Mouse (Mus musculus) spleen, adult 2 months (tissue): ENCODE results near the gene Hormad1. TPM values are rescaled to one million over a fixed set of nuclear protein-coding genes. Genes with fewer than 3 reads are reported as not detected.
"Not testable (repeated sequence)": the region's sequence is repeated elsewhere in the genome, so short reads cannot be mapped to it uniquely, and the experiment has no call there.

Source experiments
- DNase-seq, 2 experiments: peaks; one replicate each; pipeline versions ENCODE4 v3.0.0 to v3.0.0-alpha.2; 2012 to 2021; ENCODE audit warnings: low spot score in 2 of 2, low read depth in 1 of 2
- H3K27ac ChIP-seq: fragments of 200-500 bp; 2 replicates; pipeline ENCODE4 v1.5.1; 2012; ENCODE audit warnings: low read length, inconsistent platforms; ENCODE audit not compliant: insufficient read depth
- H3K27me3 ChIP-seq: fragments of 200-500 bp; 2 replicates; pipeline ENCODE4 v1.6.1; 2012; ENCODE audit warnings: mild to moderate bottlenecking, moderate library complexity, low read length, inconsistent platforms; ENCODE audit not compliant: control insufficient read depth, insufficient read depth
- H3K36me3 ChIP-seq: fragments of 200-500 bp; 2 replicates; pipeline ENCODE4 v1.6.1; 2012; ENCODE audit warnings: mild to moderate bottlenecking, low read length, inconsistent platforms; ENCODE audit not compliant: control insufficient read depth, insufficient read depth
- H3K4me1 ChIP-seq: fragments of 200-500 bp; 2 replicates; pipeline ENCODE4 v1.6.1; 2011; ENCODE audit warnings: inconsistent platforms; ENCODE audit not compliant: control insufficient read depth, insufficient read depth, insufficient read length
- H3K4me3 ChIP-seq: fragments of 200-500 bp; 2 replicates; pipeline ENCODE4 v1.5.1; 2011; ENCODE audit warnings: mild to moderate bottlenecking, inconsistent platforms; ENCODE audit not compliant: insufficient read depth, insufficient read length; ENCODE audit errors: extremely low read depth
- CTCF ChIP-seq: fragments of 200-500 bp; IDR thresholded peaks from 2 replicates; pipeline ENCODE4 v1.5.1; 2011; ENCODE audit warnings: mild to moderate bottlenecking, inconsistent platforms; ENCODE audit not compliant: insufficient read depth, insufficient read length, insufficient replicate concordance; ENCODE audit errors: extremely low read depth
- POLR2A ChIP-seq: fragments of 200-500 bp; IDR thresholded peaks from 2 replicates; pipeline ENCODE4 v1.6.1; 2011; ENCODE audit warnings: low read depth, low read length, inconsistent platforms
- WGBS: fragments of 180-500 bp; shearing (Covaris S2); methylation state at CpG from one replicate; pipeline ENCODE4 v1.1.7; 2018; 5-methylcytosine and 5-hydroxymethylcytosine counted together
- polyA plus RNA-seq: library from polyadenylated mRNA; depleted of rRNA; stranded (reverse); fragments of >200 nt; gene quantifications from 2 replicates; pipeline ENCODE4 v1.2.3, GENCODE M21; 2012

Hormad1 gene
- polyA plus RNA-seq, 1 experiment, result not detected

- H3K27ac ChIP-seq, result no peak overlapping the region
- WGBS, result 91% methylated on average over 5 of the region's 5 CpGs
- no peaks in the 10 kb centered on the region for H3K27me3 ChIP-seq
- no peak for TF ChIP-seq POLR2A
- TF ChIP-seq CTCF, result no peak
- no peak for DNase-seq
- H3K4me1 ChIP-seq, result peaks cover 5% of the 10 kb centered on the region; the same call in 1 of the 2 replicates
- no peak overlapping the region for H3K4me3 ChIP-seq
- peaks cover 26% of the 10 kb centered on the region for H3K36me3 ChIP-seq
Measured at GRCm38 (mm10) chr3:95533364-95533763, 26.1 kb upstream of the Hormad1 start.

- no peak overlapping the region for H3K4me3 ChIP-seq
- 100% methylated on average over 1 of the region's 1 CpGs for WGBS
- peaks cover 2% of the 10 kb centered on the region; the same call in 1 of the 2 replicates for H3K4me1 ChIP-seq
- H3K36me3 ChIP-seq, result peaks cover 36% of the 10 kb centered on the region
- no peak overlapping the region for H3K27ac ChIP-seq
- no peaks in the 10 kb centered on the region for H3K27me3 ChIP-seq
- DNase-seq, result no peak
- no peak for TF ChIP-seq POLR2A
Measured at GRCm38 (mm10) chr3:95534927-95535326, 24.6 kb upstream of the Hormad1 start.

GRCm38 (mm10) chr3:95538936-95539335, 20.5 kb upstream of the Hormad1 start:
- peaks cover 37% of the 10 kb centered on the region for H3K36me3 ChIP-seq
- no peaks in the 10 kb centered on the region for H3K27me3 ChIP-seq
- WGBS, result 90% methylated on average over 10 of the region's 10 CpGs
- no peak for DNase-seq
- no peak overlapping the region for H3K4me3 ChIP-seq
- H3K4me1 ChIP-seq, result peaks cover 11% of the 10 kb centered on the region
- no peak overlapping the region for H3K27ac ChIP-seq
- no peak for TF ChIP-seq CTCF

GRCm38 (mm10) chr3:95539837-95540236, 19.6 kb upstream of the Hormad1 start:
- peaks cover 11% of the 10 kb centered on the region for H3K4me1 ChIP-seq
- no peaks in the 10 kb centered on the region for H3K27me3 ChIP-seq
- 92% methylated on average over 4 of the region's 4 CpGs for WGBS
- DNase-seq, result no peak
- no peak overlapping the region for H3K4me3 ChIP-seq
- no peak overlapping the region for H3K27ac ChIP-seq
- peaks cover 40% of the 10 kb centered on the region for H3K36me3 ChIP-seq
- TF ChIP-seq CTCF (no peak), POLR2A (no peak)

GRCm38 (mm10) chr3:95541186-95541585, 18.3 kb upstream of the Hormad1 start:
- WGBS, result 10% methylated on average over 2 of the region's 2 CpGs
- peak in 1 of 2 experiments; percentile 42 for DNase-seq
- Histone ChIP-seq H3K27ac (peak overlapping the region; percentile 63), H3K36me3 (peaks cover 48% of the 10 kb centered on the region), H3K4me1 (peaks cover 11% of the 10 kb centered on the region)
- not testable (repeated sequence) for H3K4me3 ChIP-seq, H3K27me3 ChIP-seq

- H3K36me3 ChIP-seq, result peaks cover 51% of the 10 kb centered on the region
- peaks cover 11% of the 10 kb centered on the region for H3K4me1 ChIP-seq
- no peak overlapping the region for H3K4me3 ChIP-seq
- no peaks in the 10 kb centered on the region for H3K27me3 ChIP-seq
- H3K27ac ChIP-seq, result peak overlapping the region; percentile 57; the same call in 1 of the 2 replicates
- TF ChIP-seq POLR2A, result no peak
- no peak for DNase-seq
Measured at GRCm38 (mm10) chr3:95542171-95542570, 17.3 kb upstream of the Hormad1 start.

- H3K36me3 ChIP-seq, result peaks cover 52% of the 10 kb centered on the region
- 86% methylated on average over 7 of the region's 7 CpGs for WGBS
- H3K27ac ChIP-seq, result no peak overlapping the region; the same call in 1 of the 2 replicates
- H3K27me3 ChIP-seq, result no peaks in the 10 kb centered on the region
- no peak overlapping the region for H3K4me3 ChIP-seq
- TF ChIP-seq POLR2A (no peak), CTCF (no peak)
- no peak for DNase-seq
- H3K4me1 ChIP-seq, result peaks cover 11% of the 10 kb centered on the region
Measured at GRCm38 (mm10) chr3:95542981-95543380, 16.5 kb upstream of the Hormad1 start.
